Mouse (Mus musculus): ENCODE measurements around the gene Bmper. TPM values are rescaled to one million over a fixed set of nuclear protein-coding genes. Genes with fewer than 3 reads are reported as not detected.

The Bmper gene
- polyA plus RNA-seq, 1 experiment, result not detected

DNA sequence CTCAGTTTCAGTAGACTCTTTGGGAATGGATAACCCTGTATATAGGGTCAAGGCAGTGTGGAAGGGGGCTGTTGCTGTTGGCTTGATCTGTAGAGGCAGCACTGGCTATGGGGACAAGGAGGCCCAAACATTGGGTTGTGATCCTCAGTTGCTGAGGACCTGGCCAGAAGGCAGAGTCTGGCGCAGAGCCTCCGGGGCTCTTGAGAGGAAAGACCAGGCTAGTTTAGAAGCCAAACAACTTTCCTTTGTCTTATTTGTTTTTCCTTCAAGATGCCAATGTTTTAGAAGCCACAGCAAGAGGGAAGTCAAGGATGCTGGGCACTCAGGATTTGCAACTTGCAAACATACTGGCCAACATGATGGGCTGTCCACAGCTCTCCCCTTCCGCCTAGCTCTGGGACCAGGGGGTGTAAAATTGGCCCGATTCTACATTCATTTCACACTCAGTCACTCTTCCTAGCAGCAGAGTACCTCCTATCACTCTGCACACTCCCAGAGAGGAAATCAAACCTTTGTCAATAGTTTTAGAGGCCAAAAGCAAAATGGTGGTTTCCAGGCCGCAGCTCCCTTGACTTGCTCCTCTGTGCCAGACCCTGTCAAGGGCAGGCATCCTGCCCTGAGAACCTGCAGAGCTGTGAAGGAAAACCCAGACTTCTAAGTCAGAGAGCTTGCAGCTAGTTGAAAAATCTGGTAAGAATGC is 92.9 kb downstream of the Bmper start:
- TF ChIP-seq GATA1 (IDR thresholded peaks at IDR 0.05; ENCODE audit: borderline replicate concordance, low read length) (no peak), FLI1 (IDR thresholded peaks at IDR 0.05; ENCODE audit: low read length) (no peak)
- H3K4me1 ChIP-seq, result no peaks in the 10 kb centered on the region
- no peaks in the 10 kb centered on the region for H3K27me3 ChIP-seq (replicated peaks)
- no peaks in the 10 kb centered on the region for H3K9me3 ChIP-seq
- no peak overlapping the region for H3K4me3 ChIP-seq (replicated peaks)
- no peaks in the 10 kb centered on the region for H3K36me3 ChIP-seq (replicated peaks; ENCODE audit: low read length)

DNA sequence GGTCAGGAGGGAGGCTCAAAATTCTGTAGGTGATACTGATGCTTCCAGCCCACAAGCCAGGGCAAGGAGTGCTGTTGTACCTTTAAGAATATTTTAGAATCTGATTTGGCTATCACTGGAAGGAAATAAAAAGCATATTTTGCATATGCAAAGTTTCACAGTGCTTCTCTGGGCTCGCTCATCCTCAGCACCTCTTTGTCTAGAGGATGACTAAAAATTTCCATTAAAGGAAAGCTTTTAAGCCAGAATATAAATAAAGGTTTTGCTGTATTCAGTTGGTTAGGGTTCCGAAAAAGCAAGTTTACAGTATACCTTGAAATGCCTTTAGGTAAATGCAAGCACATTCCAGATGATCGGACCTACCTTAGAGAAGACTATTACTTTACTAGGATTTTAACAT is 105.0 kb downstream of the Bmper start:
- Histone ChIP-seq H3K27me3 (replicated peaks) (no peaks in the 10 kb centered on the region), H3K4me3 (replicated peaks) (no peak overlapping the region), H3K9me3 (no peaks in the 10 kb centered on the region), H3K4me1 (no peaks in the 10 kb centered on the region), H3K36me3 (replicated peaks; ENCODE audit: low read length) (no peaks in the 10 kb centered on the region)
- TF ChIP-seq GATA1 (IDR thresholded peaks at IDR 0.05; ENCODE audit: borderline replicate concordance, low read length), result no peak
- TF ChIP-seq FLI1 (IDR thresholded peaks at IDR 0.05; ENCODE audit: low read length), result no peak

DNA sequence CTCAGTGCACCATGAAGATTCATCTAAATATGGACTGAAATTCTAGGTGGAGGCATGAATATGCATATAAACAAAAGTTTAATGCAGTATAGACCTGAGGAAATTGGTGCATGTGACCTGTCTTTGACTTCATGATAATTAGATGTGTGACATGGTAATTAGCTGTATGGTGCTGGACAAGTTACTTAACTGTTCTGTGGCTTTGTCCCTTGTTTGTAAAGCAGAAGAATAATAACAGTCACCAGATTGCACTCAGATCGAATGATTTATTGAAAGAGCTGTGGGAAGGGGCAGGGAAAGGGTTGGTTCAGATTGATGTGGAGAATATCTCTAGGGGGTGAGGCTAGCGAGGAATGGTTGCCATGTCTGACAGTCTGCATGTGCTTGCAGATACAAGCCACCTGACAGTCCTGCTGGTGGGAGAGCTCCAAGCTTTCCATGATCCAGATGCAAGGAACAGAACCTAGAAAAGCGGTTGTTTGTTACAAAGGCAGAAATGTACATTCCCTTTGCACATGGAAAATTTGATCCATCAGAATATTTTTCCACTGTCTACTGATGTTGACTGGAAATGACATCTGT is 110.3 kb downstream of the Bmper start:
- H3K4me1 ChIP-seq, result no peaks in the 10 kb centered on the region
- H3K36me3 ChIP-seq (replicated peaks; ENCODE audit: low read length), result no peaks in the 10 kb centered on the region
- no peak for TF ChIP-seq GATA1 (IDR thresholded peaks at IDR 0.05; ENCODE audit: borderline replicate concordance, low read length)
- no peak for TF ChIP-seq FLI1 (IDR thresholded peaks at IDR 0.05; ENCODE audit: low read length)
- no peak overlapping the region for H3K4me3 ChIP-seq (replicated peaks)
- no peaks in the 10 kb centered on the region for H3K9me3 ChIP-seq
- H3K27me3 ChIP-seq (replicated peaks), result no peaks in the 10 kb centered on the region

DNA sequence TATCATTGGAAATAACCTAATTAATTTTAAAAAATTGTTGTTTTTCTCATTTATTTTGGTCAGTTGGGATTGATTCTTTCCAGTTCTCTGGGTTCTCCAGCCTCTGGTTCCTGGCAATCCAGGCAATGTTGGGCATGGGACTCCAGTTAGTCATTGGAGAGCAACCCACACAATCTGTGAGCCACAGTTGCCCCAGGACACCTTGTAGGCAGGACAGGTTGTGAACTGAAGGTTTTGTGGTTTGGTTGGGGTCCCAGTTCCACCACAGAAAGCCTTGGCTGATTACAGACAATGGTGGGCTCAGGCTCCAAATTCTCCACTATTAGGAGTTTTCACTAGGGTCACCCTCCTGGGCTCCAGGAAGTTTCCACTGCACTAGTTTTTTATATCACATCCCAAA is 117.7 kb downstream of the Bmper start:
- Histone ChIP-seq H3K27me3 (replicated peaks) (no peaks in the 10 kb centered on the region), H3K36me3 (replicated peaks; ENCODE audit: low read length) (no peaks in the 10 kb centered on the region), H3K4me1 (no peaks in the 10 kb centered on the region), H3K4me3 (replicated peaks) (no peak overlapping the region), H3K9me3 (no peaks in the 10 kb centered on the region)
- TF ChIP-seq FLI1 (IDR thresholded peaks at IDR 0.05; ENCODE audit: low read length), result no peak
- no peak for TF ChIP-seq GATA1 (IDR thresholded peaks at IDR 0.05; ENCODE audit: borderline replicate concordance, low read length)

DNA sequence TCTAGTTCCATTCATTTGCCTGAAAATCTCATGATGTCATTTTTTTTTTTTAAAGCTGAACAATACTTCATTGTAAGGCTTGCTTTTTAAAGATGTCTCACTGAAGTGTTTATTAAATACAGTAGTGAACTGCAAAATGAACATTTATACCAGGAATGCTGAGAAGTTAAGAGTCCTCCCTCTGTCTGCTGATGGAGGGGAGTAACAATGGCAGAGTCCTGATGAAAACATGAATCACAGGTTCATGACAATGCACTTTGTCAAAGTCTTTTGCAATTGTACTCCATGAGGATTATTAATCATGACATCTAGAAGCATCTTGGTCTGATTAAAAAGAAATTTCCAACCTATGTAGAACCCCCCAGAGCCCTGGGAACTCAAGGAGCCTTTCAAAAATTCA is 118.4 kb downstream of the Bmper start:
- H3K4me1 ChIP-seq, result no peaks in the 10 kb centered on the region
- H3K9me3 ChIP-seq, result no peaks in the 10 kb centered on the region
- no peak for TF ChIP-seq GATA1 (IDR thresholded peaks at IDR 0.05; ENCODE audit: borderline replicate concordance, low read length)
- no peak for TF ChIP-seq FLI1 (IDR thresholded peaks at IDR 0.05; ENCODE audit: low read length)
- H3K27me3 ChIP-seq (replicated peaks), result no peaks in the 10 kb centered on the region
- H3K36me3 ChIP-seq (replicated peaks; ENCODE audit: low read length), result no peaks in the 10 kb centered on the region
- H3K4me3 ChIP-seq (replicated peaks), result no peak overlapping the region

DNA sequence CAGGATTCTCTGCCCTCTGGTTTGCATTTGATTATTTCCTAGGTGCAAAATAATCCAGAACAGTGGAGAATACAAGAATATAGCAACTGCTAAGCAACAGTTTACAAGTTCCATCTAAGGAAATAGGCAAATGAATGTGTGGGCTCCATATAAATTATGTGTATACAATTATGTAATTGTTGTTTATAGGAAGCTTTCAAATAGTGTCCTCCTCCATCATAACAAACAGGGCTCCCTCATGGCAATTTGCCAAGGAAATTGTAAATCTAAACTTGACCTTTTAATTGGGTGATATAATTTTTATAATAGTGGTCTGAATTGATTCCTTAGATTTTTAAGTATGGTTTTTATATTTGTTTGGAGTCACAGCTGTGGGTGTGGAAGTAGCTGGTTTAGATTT is 121.5 kb downstream of the Bmper start:
- no peaks in the 10 kb centered on the region for H3K4me1 ChIP-seq
- no peaks in the 10 kb centered on the region for H3K27me3 ChIP-seq (replicated peaks)
- no peaks in the 10 kb centered on the region for H3K9me3 ChIP-seq
- H3K4me3 ChIP-seq (replicated peaks), result no peak overlapping the region
- no peaks in the 10 kb centered on the region for H3K36me3 ChIP-seq (replicated peaks; ENCODE audit: low read length)
- TF ChIP-seq GATA1 (IDR thresholded peaks at IDR 0.05; ENCODE audit: borderline replicate concordance, low read length) (no peak), FLI1 (IDR thresholded peaks at IDR 0.05; ENCODE audit: low read length) (no peak)

DNA sequence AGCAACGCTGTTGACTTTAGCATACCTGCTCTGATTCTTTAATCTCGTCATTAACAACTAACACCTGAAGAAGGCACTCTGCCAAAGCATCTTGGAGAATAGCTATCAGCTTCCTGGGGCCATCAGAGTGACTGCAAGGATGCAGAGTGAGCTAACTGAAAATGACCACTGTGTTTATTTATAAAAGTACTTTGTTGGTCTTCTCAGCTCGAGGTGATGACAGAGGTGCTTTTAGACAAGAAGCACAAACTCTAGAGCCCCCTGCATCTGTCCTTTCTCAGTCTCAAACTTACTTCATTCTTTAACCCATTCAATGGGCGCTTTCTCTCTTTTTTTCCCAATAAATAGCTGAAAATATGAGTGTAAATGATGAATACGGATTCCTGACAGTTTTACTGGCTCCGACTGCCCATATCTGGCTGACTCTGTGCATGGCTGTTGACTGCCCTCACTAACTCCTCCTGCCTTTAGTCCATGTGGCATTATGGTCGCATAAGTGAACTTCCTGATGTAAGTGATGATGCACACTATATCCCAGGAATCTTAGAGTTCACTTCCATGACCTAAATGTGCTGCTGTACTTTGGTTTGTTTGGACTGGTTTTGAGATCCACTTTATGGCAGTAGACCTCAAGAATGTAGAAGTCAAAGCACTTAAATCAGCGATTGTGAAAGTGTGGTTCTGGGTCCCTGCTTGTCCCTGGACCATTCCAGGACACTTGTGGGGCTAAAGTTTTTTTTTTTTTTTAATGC is 122.4 kb downstream of the Bmper start:
- no peak overlapping the region for H3K4me3 ChIP-seq (replicated peaks)
- H3K4me1 ChIP-seq, result no peaks in the 10 kb centered on the region
- no peaks in the 10 kb centered on the region for H3K36me3 ChIP-seq (replicated peaks; ENCODE audit: low read length)
- TF ChIP-seq GATA1 (IDR thresholded peaks at IDR 0.05; ENCODE audit: borderline replicate concordance, low read length), result no peak
- TF ChIP-seq FLI1 (IDR thresholded peaks at IDR 0.05; ENCODE audit: low read length), result no peak
- H3K27me3 ChIP-seq (replicated peaks), result no peaks in the 10 kb centered on the region
- no peaks in the 10 kb centered on the region for H3K9me3 ChIP-seq

DNA sequence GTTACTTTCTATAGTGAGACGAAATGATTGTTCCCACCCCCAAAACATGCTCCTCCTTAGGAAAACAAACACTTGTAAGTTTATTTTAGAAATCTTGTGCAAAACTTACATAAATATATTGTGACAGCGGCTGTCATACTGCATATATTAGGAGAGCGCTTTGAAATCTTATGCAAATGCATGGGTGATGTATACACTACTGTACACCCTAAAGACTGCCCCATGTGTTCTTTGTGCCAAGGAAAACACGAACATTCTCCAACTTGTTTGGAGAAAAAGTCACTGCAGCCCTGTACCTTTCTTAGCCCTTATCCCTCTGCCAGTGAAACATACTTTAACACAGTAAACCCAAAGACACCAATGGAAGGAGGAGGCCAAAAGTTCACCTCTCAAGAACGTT is 126.7 kb downstream of the Bmper start:
- Histone ChIP-seq H3K27me3 (replicated peaks) (no peaks in the 10 kb centered on the region), H3K4me3 (replicated peaks) (no peak overlapping the region), H3K4me1 (no peaks in the 10 kb centered on the region), H3K9me3 (0 out of 2 replicates have a peak, but pooled peaks cover 3% of the 10 kb centered on the region), H3K36me3 (replicated peaks; ENCODE audit: low read length) (no peaks in the 10 kb centered on the region)
- TF ChIP-seq GATA1 (IDR thresholded peaks at IDR 0.05; ENCODE audit: borderline replicate concordance, low read length) (no peak), FLI1 (IDR thresholded peaks at IDR 0.05; ENCODE audit: low read length) (no peak)

DNA sequence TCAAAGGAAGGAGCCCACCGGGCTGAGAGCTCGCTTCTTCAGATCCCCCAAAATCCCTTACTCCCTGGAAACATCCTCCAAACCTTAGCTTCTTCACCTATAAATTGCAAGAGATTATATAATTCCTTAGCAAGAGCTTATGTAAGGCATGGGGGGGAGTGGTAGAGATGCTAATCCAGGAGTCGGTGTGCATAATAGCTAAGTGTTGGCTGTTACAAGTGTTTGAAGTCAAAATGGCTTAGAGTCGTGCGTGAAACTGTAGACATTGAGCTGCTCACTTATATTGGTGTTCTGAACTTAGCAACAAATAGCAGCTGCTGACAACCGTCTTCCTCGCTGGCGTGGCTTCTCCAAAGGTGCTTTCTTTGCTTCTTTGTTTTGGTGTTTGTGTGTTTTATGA is 128.5 kb downstream of the Bmper start:
- TF ChIP-seq GATA1 (IDR thresholded peaks at IDR 0.05; ENCODE audit: borderline replicate concordance, low read length) (no peak), FLI1 (IDR thresholded peaks at IDR 0.05; ENCODE audit: low read length) (no peak)
- H3K27me3 ChIP-seq (replicated peaks), result no peaks in the 10 kb centered on the region
- H3K4me3 ChIP-seq (replicated peaks), result no peak overlapping the region
- no peaks in the 10 kb centered on the region for H3K4me1 ChIP-seq
- H3K36me3 ChIP-seq (replicated peaks; ENCODE audit: low read length), result no peaks in the 10 kb centered on the region
- H3K9me3 ChIP-seq, result 0 out of 2 replicates have a peak, but pooled peaks cover 3% of the 10 kb centered on the region

DNA sequence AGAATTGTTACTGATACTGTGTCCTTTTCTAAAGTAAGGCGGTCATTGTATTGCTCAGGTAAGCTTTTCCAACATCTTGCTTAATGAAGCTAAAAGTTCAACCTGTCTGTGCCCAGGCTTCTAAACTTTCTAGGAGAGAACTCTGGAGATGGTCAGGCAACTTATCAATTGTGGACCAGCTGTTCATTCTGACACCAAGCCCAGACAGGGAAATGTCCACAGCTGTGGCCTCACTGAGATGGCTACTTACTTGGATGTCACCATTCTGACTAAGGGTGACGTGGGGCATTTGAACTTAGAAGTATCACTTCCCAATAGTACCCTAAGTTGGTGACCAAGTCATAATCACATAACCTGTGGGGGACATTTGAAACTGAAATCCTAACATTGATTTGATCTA is 129.5 kb downstream of the Bmper start:
- no peak for TF ChIP-seq GATA1 (IDR thresholded peaks at IDR 0.05; ENCODE audit: borderline replicate concordance, low read length)
- Histone ChIP-seq H3K27me3 (replicated peaks) (no peaks in the 10 kb centered on the region), H3K9me3 (0 out of 2 replicates have a peak, but pooled peaks cover 3% of the 10 kb centered on the region), H3K36me3 (replicated peaks; ENCODE audit: low read length) (no peaks in the 10 kb centered on the region), H3K4me3 (replicated peaks) (no peak overlapping the region), H3K4me1 (no peaks in the 10 kb centered on the region)

Measured in megakaryocyte, embryonic 14.5 days (primary cell).